Mouse (Mus musculus): ENCODE data around the gene Cdc42bpb.

Gene Cdc42bpb

GRCm38 (mm10) chr12:111340692-111341091 lies 36.8 kb downstream of the Cdc42bpb start:
- DNase-seq (ENCODE audit: low spot score in 2 of 2): no peak

DNA sequence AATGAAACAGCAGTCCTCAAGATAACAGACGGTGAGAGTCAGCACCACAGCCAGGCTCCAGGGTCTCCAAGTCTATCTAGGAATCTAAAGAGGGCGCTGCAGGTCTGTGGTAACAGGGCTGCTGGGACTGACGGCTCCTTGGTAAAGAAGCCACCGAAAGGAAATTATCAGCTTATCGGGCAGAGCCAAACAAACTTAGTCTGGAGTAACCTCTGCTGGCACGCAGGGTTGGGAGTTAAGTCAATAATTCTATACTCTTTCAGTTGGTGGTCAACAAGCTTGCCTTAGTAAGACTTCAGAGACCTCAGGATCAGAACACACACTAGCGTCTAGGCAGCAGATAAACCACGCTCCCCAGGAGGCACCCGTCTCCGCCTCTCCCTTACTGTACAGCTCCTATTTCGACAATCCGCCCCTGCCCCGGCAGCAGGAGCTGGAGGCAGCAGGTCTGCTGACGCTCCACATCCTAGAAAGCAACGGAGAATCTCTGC lies 39.6 kb downstream of the Cdc42bpb start:
- peak in 1 of 2 experiments; percentile 46 for DNase-seq (ENCODE audit: low spot score in 2 of 2)

- DNase-seq (ENCODE audit: low spot score in 2 of 2): no peak
Observed at GRCm38 (mm10) chr12:111333020-111333605, 44.4 kb downstream of the Cdc42bpb start.

GRCm38 (mm10) chr12:111332443-111332842 lies 45.1 kb downstream of the Cdc42bpb start:
- DNase-seq (ENCODE audit: low spot score in 2 of 2): no peak

- peak; percentile 35 to 50 for DNase-seq (ENCODE audit: low spot score in 2 of 2)
Observed at GRCm38 (mm10) chr12:111331573-111331972, 45.9 kb downstream of the Cdc42bpb start.

- DNase-seq (ENCODE audit: low spot score in 2 of 2): no peak
Observed at GRCm38 (mm10) chr12:111329281-111329680, 48.2 kb downstream of the Cdc42bpb start.

- DNase-seq (ENCODE audit: low spot score in 2 of 2): no peak
Observed at GRCm38 (mm10) chr12:111328360-111328759, 49.2 kb downstream of the Cdc42bpb start.

- DNase-seq (ENCODE audit: low spot score in 2 of 2): no peak
Observed at GRCm38 (mm10) chr12:111325744-111326424, 51.6 kb downstream of the Cdc42bpb start.

- no peak for DNase-seq (ENCODE audit: low spot score in 2 of 2)
Observed at GRCm38 (mm10) chr12:111324949-111325348, 52.6 kb downstream of the Cdc42bpb start.

- DNase-seq (ENCODE audit: low spot score in 2 of 2): no peak
Observed at GRCm38 (mm10) chr12:111324536-111324935, 53.0 kb downstream of the Cdc42bpb start.

- no peak for DNase-seq (ENCODE audit: low spot score in 2 of 2)
Observed at GRCm38 (mm10) chr12:111323423-111323822, 54.1 kb downstream of the Cdc42bpb start.

DNA sequence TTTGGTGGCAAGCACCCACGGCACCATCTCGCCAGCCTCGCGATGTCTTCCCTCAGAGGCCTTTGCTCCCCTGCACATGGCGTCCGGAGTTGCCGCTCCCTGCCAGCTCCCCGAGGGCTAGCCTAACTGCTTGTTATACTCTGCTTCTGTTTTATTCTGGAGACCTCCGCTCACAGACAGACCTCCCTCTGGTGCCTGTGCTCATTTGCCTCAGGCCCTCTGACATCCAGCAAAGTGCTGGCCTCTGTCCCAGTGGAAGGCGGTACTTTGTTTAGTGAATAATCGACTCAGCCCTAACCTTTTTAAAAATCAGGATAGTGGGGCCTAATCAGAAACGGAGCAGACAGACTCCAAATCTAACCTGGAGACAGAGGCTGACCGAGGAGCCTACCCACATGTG lies 55.7 kb downstream of the Cdc42bpb start:
- DNase-seq (ENCODE audit: low spot score in 2 of 2): no peak

DNA sequence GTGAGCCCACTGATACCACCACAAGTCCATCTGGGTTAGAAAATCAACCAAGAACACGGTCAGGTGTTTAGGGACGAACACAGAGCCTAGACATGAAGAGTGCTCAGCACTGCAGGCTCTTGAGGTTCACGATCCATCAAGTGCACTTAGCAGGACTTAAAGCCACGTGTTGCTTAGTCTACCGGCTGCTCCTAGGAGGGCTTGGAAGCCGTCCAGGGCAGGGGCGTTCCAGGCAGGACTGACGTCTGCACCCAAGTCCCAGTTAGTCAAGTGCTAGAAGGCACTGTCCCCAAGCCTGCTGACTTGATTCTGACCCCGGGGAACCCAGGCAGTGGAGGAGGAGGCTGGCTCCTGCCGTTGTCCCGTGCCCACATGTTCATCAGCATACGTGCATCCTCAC lies 57.0 kb downstream of the Cdc42bpb start:
- DNase-seq (ENCODE audit: low spot score in 2 of 2): no peak

- no peak for DNase-seq (ENCODE audit: low spot score in 2 of 2)
Observed at GRCm38 (mm10) chr12:111317694-111318093, 59.8 kb downstream of the Cdc42bpb start.

- DNase-seq (ENCODE audit: low spot score in 2 of 2): no peak
Observed at GRCm38 (mm10) chr12:111314273-111314672, 63.2 kb downstream of the Cdc42bpb start.

DNA sequence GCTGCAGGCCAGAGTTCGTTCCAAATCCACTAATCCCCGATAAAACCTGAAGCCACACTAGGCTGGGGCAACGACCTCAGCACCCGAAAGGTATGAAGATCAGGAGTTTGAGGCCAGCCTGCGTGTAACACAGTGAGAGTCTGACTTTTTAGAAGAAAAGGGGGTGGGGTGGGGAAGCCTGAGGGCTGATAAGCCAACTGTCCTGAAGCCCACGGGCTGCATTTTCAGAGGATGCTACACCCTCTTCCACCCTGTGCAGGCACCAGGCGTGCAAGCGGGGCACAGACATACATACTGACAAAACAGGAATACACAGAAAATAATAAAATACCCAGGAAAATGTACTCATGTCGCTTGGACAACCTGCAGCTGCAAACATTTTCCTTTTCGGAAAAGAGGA lies 65.7 kb downstream of the Cdc42bpb start:
- DNase-seq (ENCODE audit: low spot score in 2 of 2): no peak

DNA sequence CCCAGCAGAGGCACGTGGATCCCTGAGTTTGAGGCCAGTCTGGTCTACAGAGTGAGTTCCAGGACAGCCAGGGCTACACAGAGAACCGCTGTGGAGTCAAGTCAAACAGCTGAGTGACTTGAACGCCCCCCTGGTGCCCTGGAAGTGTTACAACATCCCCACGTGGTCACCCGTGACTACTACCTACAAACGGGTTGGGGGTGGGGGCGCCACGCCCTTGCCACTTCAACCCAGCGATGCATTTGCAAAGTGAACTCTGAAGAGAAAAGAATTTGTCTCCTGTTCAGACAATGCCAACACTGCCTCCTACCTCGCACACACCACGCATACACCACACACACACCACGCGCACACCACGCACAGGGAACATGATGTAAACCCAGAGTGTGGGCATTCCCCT lies 67.6 kb downstream of the Cdc42bpb start:
- no peak for DNase-seq (ENCODE audit: low spot score in 2 of 2)

GRCm38 (mm10) chr12:111309256-111309655 lies 68.3 kb downstream of the Cdc42bpb start:
- no peak for DNase-seq (ENCODE audit: low spot score in 2 of 2)

- DNase-seq (ENCODE audit: low spot score in 2 of 2): no peak
Observed at GRCm38 (mm10) chr12:111306821-111307220, 70.7 kb downstream of the Cdc42bpb start.

- no peak for DNase-seq (ENCODE audit: low spot score in 2 of 2)
Observed at GRCm38 (mm10) chr12:111303702-111304337, 73.7 kb downstream of the Cdc42bpb start.

DNA sequence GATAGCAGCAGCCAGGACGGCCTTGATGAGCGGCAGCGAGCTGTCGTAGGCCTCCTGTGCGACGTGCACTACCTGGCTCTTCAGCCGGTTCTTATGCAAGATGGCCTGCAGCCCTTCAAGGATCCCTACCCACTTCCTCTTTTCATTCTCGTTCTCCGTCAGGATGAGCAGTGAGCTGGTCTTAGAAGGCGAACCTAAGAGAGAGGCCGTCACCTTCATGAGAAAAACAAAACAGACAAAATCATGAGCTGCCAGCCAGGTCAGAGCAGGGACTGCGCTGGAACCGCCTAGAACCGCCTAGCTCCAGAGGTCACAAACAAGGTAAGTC lies 75.5 kb downstream of the Cdc42bpb start:
- DNase-seq (ENCODE audit: low spot score in 2 of 2): no peak

DNA sequence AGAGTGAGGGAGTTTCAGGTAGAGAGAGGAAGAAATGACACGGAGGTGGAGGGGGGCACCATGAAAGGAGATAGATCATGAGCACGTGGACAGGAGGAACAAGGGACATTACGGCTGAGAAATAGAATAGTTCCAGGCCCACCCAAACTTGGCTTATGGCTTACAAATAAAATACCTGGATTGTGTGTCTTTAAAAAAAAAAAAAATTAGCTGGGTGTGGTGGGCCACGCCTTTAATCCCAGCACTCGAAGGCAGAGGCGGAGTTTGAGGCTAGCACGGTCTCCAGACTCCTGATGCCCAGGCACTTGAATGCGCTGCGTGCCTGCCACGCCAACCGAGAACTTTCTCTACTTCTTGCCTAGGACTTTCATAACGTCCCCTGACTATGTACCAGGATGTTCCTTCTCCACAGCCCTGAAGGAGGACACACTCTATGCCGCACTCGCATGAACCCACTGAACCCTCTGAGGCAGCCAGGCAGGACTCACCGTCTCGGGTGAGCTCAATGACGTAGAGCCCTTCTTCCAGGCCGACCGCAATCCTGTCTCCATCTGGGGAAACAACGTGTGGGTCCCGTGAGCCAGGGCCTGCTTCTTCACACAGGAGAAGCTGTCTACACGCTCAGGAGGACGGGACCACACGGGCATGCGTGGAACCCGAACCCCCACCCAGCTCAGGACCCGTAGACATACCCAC lies 76.0 kb downstream of the Cdc42bpb start:
- DNase-seq (ENCODE audit: low spot score in 2 of 2): no peak

DNA sequence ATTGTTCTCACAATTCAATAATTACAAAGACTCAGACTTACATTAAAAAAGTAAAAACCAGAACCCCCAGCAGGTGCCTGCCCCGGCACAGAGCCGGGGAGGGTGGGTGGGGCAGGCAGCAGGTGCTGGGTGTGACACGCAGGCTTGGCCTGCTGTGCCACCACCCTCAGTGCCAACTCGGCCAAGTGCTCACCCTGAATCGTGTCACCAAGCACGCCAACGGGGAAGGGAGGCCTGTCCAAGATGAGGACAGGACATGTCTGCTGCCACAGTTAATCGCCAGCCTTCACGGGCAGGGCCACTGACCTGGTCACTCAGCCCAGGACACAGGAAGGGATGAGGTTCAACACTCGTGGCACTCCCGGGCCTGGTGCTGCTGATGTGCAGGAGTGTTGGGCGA lies 84.5 kb downstream of the Cdc42bpb start:
- no peak for DNase-seq (ENCODE audit: low spot score in 2 of 2)

All from right cerebral cortex, adult 2 months (tissue).